Mouse (Mus musculus) liver, embryonic 14.5 days (tissue): ENCODE measurements at regions not wholly inside any gene's neighbourhood (a gene's known extent, or its start where the extent isn't known, plus 50 kb on each side); places are given as distances from the start of the nearest gene placed in this dataset.

Experiments used
- ATAC-seq: fragments of 200-750 bp; cut with Nextera tagmentation; 2 replicates; pipeline ENCODE4 v1.8.0; 2017; ENCODE audit warnings: moderate number of reproducible peaks, mild to moderate bottlenecking, moderate library complexity; ENCODE audit not compliant: insufficient read depth
- DNase-seq, 3 experiments: peaks; one replicate each; pipeline ENCODE4 v3.0.0-alpha.2; 2012 to 2013; ENCODE audit warnings: low read depth in 3 of 3, low spot score in 3 of 3
- H3K27ac ChIP-seq: fragments of 300-500 bp; sonication (generic); 2 replicates; pipeline ENCODE4 v1.5.1; 2014; ENCODE audit warnings: moderate library complexity, mild to moderate bottlenecking, control low read depth, inconsistent platforms
- H3K27me3 ChIP-seq: fragments of 300-500 bp; sonication (generic); 2 replicates; pipeline ENCODE4 v1.6.1; 2014; ENCODE audit warnings: mild to moderate bottlenecking, low read length, moderate library complexity; ENCODE audit not compliant: control insufficient read depth, insufficient read depth
- H3K36me3 ChIP-seq: fragments of 300-500 bp; sonication (generic); replicated peaks from 2 replicates; pipeline ENCODE4 v1.6.1; 2014; ENCODE audit warnings: low read depth; ENCODE audit not compliant: control insufficient read depth, insufficient read depth
- H3K4me1 ChIP-seq, 2 experiments: fragments of 200-500 bp in 1 of 2; fragments of 300-500 bp in 1 of 2; sonication (generic) in 1 of 2; replicated peaks; 2 replicates each; pipeline ENCODE4 v1.6.1; 2012 to 2014; ENCODE audit warnings: antibody characterized with exemption in 1 of 2, inconsistent platforms in 1 of 2, low read length in 1 of 2; ENCODE audit not compliant: control insufficient read depth in 2 of 2, insufficient read depth in 2 of 2
- H3K4me2 ChIP-seq: fragments of 300-500 bp; sonication (generic); 2 replicates; pipeline ENCODE4 v1.6.1; 2014; ENCODE audit warnings: low read depth, mild to moderate bottlenecking, control low read depth, moderate library complexity
- H3K4me3 ChIP-seq, 2 experiments: fragments of 200-500 bp in 1 of 2; fragments of 300-500 bp in 1 of 2; sonication (generic) in 1 of 2; 2 replicates each; pipeline ENCODE4 v1.5.1; 2012 to 2014; ENCODE audit warnings: low read depth in 2 of 2, low read length in 2 of 2, mild to moderate bottlenecking in 2 of 2, control low read depth in 1 of 2, inconsistent platforms in 1 of 2, moderate library complexity in 1 of 2; ENCODE audit not compliant: insufficient read depth in 1 of 2
- H3K9ac ChIP-seq: fragments of 300-500 bp; sonication (generic); replicated peaks from 2 replicates; pipeline ENCODE4 v1.6.1; 2014; ENCODE audit warnings: mild to moderate bottlenecking, control low read depth, moderate library complexity
- H3K9me3 ChIP-seq: fragments of 300-500 bp; sonication (generic); 2 replicates; pipeline ENCODE4 v1.6.1; 2016; ENCODE audit warnings: low read length, mixed read lengths; ENCODE audit not compliant: control insufficient read depth
- CTCF ChIP-seq: IDR thresholded peaks from 2 replicates; pipeline ENCODE4 v1.5.1; 2016; ENCODE audit warnings: antibody characterized with exemption, low read depth, control low read depth
- EP300 ChIP-seq: IDR thresholded peaks from 2 replicates; pipeline ENCODE4 v1.6.1; 2016; ENCODE audit warnings: antibody characterized with exemption, low read depth
- WGBS: fragments of 180-500 bp; shearing (Covaris S2); extraction: QIAGEN DNeasy Blood & Tissue Kit; methylation state at CpG from one replicate; pipeline ENCODE4 v1.1.7; 2014; ENCODE audit not compliant: insufficient replicate concordance; 5-methylcytosine and 5-hydroxymethylcytosine counted together

DNA sequence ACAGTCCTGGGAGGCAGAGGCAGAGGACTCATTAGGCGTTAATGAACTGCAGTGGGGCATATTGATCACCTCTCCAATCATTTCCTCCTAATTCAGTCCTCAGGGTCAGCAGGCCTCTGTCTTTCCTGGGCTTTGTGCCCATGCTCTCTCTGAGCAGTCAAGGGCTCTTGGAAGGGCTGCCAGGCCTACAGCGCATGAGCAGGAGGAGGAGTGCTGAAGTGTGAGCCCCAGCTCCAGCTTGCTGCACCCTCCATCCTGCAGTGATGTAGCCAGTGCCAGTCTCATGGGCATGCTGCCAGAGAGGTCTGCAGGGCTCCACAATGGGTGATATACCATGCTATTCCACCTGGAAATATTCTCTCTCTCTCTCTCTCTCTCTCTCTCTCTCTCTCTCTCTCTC, 89.6 kb upstream of the Pja1 start:
- TF ChIP-seq CTCF (no peak), EP300 (no peak)

DNA sequence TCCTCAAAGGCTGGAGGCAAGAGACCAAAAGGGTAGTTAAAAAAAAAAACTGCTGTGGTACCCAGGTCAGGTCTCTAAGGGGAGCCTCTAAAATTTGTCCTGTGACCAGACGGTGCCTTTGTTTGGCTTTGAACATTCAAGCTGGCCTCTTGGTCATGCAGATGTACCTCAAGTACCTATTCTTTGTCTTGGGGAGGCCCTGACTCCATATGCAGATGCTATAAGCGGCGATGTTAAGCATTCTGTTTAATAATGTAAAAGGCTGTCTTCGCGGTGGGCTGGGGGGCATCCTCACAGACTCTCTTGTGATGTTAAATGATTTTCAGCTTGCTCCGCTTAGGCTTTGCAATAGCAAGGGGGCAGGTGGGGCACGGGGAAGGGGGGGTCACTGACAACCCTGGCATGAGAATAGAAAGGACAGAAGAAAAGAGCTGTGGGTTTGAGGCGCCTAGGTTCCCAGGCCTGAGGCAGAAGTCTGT, 85.8 kb upstream of the Pja1 start:
- no peak overlapping the region for H3K9ac ChIP-seq
- DNase-seq (no peak), ATAC-seq (no peak)
- H3K9me3 ChIP-seq, result no peaks in the 10 kb centered on the region
- H3K36me3 ChIP-seq, result no peaks in the 10 kb centered on the region
- no peak overlapping the region for H3K27ac ChIP-seq
- no peak for TF ChIP-seq EP300
- TF ChIP-seq CTCF, result no peak
- no peak overlapping the region for H3K4me3 ChIP-seq
- peaks cover 0 to 4% of the 10 kb centered on the region in 2 experiments; a peak in 1 of 4 replicates for H3K4me1 ChIP-seq
- no peaks in the 10 kb centered on the region; the same call in 1 of the 2 replicates for H3K27me3 ChIP-seq
- 52% methylated on average over 8 of the region's 8 CpGs for WGBS
- no peak overlapping the region for H3K4me2 ChIP-seq

More for the DNA sequence above, 89.6 kb upstream of the Pja1 start:
- Histone ChIP-seq H3K4me1 (no peaks in the 10 kb centered on the region), H3K36me3 (no peaks in the 10 kb centered on the region), H3K9ac (no peak overlapping the region), H3K4me2 (no peak overlapping the region), H3K27me3 (no peaks in the 10 kb centered on the region; the same call in 1 of the 2 replicates), H3K9me3 (no peaks in the 10 kb centered on the region), H3K27ac (no peak overlapping the region), H3K4me3 (no peak overlapping the region)
- no peak for DNase-seq
- no peak for ATAC-seq
- WGBS, result 72% methylated on average over 2 of the region's 2 CpGs

DNA sequence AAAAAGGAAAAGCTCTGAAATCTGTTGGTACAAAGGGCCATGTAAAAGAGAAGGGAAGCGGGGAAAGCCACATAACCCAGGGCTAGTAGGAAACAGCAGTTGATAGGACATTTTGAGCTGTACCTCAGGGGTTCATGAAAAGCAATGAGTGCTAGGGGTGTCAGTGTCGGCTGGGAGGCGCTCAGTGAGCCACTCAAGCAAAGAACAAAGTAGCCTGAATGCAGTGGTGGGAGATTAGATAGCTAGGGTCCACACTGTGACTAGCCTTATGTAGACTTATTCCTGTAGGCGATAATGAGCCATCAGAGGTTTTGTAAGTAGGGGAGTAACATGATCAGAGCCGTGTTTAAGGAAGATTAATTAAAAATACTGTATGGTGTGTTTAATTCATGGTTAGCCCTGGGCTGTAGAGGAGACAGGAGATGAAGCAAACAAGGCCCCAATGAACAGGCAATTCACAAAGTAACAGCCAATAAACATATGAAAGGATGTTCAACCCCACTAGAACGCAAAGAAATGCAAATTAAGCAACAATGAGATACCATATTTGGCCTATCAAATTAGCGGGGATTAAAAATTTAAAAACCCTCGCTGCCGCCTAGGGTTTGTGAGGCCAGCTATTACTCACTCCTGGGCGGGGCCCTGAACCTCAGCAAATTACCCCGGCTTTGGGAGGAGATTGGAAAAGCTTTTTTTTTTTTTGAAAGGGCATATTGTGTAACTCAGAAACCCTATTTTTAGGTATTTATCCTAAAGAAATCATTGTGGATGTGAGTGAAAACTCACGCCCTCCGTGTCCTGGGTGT, 85.1 kb upstream of the Pja1 start:
- ATAC-seq (no peak), DNase-seq (no peak)
- 42% methylated on average over 13 of the region's 13 CpGs for WGBS
- Histone ChIP-seq H3K9ac (no peak overlapping the region), H3K27me3 (no peaks in the 10 kb centered on the region; the same call in 1 of the 2 replicates), H3K4me2 (no peak overlapping the region), H3K27ac (no peak overlapping the region), H3K4me1 (peaks cover 0 to 4% of the 10 kb centered on the region in 2 experiments; a peak in 1 of 4 replicates), H3K9me3 (no peaks in the 10 kb centered on the region), H3K36me3 (no peaks in the 10 kb centered on the region), H3K4me3 (no peak overlapping the region)
- TF ChIP-seq EP300, result no peak
- no peak for TF ChIP-seq CTCF

DNA sequence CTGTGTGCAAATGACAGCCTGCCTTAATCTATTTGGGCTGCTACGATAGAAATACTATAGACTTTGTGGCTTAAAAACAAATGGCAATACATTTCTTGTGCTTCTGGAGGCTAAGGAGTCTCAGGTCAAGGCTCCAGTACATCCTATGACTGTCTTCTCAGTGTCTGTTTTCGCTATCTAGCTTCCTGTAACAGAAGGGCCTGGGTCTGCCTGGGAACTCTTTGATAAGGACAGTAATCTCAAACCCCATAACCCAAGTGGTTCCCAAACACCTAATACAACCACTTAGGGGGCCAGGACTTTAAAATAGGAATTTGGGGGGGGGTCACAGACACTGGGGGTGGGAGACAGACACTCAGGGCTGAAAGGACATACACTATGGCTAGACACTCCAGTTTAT, 81.7 kb upstream of the Pja1 start:
- no peak for ATAC-seq

DNA sequence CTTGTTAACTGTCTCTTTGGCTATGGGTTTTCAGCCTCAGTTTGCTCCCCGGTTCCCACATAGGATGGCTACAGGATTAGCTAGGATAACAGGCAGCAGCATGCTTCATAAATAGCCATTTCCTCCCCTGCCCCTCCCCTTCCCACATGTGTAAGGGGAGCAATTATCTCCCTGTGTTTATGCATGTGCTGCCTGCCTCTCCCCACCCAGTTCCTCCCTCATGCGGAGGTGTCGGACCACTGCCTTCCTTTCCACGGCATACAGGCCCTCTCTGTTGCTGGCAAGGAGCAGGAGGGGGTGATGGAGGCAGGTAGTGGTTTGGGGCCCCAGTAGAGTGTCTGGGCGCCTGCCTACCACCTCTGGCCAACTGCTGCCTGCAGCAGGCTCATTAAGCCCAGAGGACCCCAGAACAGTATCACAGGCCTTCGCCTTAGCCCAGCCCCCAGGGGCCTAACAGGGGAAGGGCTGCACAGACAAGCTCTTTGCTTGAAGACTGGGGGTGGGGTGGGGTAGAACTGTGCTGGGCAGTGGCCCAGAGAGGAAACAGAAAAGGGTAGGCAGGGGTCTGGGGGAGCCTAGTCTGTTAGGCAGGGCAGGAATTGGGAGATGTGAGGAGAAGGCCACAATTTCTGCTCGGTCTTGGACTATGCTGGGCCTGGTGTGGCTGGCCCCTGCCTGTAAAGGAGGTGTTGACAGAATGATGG, 79.1 kb upstream of the Pja1 start:
- Histone ChIP-seq H3K4me1 (peaks cover 0 to 4% of the 10 kb centered on the region in 2 experiments; a peak in 1 of 4 replicates), H3K4me3 (no peak overlapping the region), H3K27ac (no peak overlapping the region), H3K36me3 (no peaks in the 10 kb centered on the region), H3K9me3 (no peaks in the 10 kb centered on the region), H3K9ac (no peak overlapping the region), H3K27me3 (no peaks in the 10 kb centered on the region), H3K4me2 (no peak overlapping the region)
- WGBS, result 28% methylated on average over 7 of the region's 7 CpGs
- ATAC-seq (no peak), DNase-seq (no peak)
- no peak for TF ChIP-seq EP300
- TF ChIP-seq CTCF, result no peak

More for the DNA sequence above, 81.7 kb upstream of the Pja1 start:
- H3K4me1 ChIP-seq, result peaks cover 0 to 4% of the 10 kb centered on the region in 2 experiments; a peak in 1 of 4 replicates
- H3K27me3 ChIP-seq, result no peaks in the 10 kb centered on the region; the same call in 1 of the 2 replicates
- H3K9ac ChIP-seq, result no peak overlapping the region
- no peak for DNase-seq
- no peak overlapping the region for H3K27ac ChIP-seq
- WGBS, result 29% methylated on average over 2 of the region's 2 CpGs
- no peak for TF ChIP-seq CTCF
- no peak for TF ChIP-seq EP300
- H3K4me3 ChIP-seq, result no peak overlapping the region
- no peaks in the 10 kb centered on the region for H3K36me3 ChIP-seq
- H3K9me3 ChIP-seq, result no peaks in the 10 kb centered on the region
- no peak overlapping the region for H3K4me2 ChIP-seq
